In genomic region chr15:3563929-3564516, GRCm38 (mm10) we compare ENCODE assay signal across 16 mouse cellular contexts. TPM values are rescaled to one million over a fixed set of nuclear protein-coding genes. Genes with fewer than 3 reads are reported as not detected.
DNase-seq lines count a peak whose midpoint lies in the region; ATAC-seq and TF ChIP-seq lines count a peak whose summit lies in the region.
"Had no signal": no experiment of that assay in that cellular context is flagged by ENCODE, and none has a peak within 500 bp of the region (broad histone marks: within the 10 kb centered on the region; RNA-seq: fewer than 3 reads in every experiment).

No protein-coding gene starts in this region.

- no peak for DNase-seq in layer of hippocampus, adult 2 months (ENCODE audit: low spot score in 2 of 2)
- DNase-seq in layer of hippocampus, adult 9-10 months (ENCODE audit: low spot score): no peak
- peak; percentile 21 for DNase-seq in brain, adult 2 months (ENCODE audit: low read depth, low spot score)
- DNase-seq in right cerebral cortex, postnatal 25 days: no peak
- DNase-seq: adrenal gland, adult 2 months; cerebellum, adult 8-10 months; heart, postnatal 36 days had no signal

- ATAC-seq in heart, embryonic 16.5 days (replicated peaks; ENCODE audit: extremely low read depth, insufficient read depth, low FRiP score): no peak; the same call in 1 of the 2 replicates
- no peak for ATAC-seq in heart, embryonic 11.5 days (replicated peaks; ENCODE audit: insufficient number of reproducible peaks, low FRiP score, low TSS enrichment)
- ATAC-seq: intestine, postnatal 0 days had no signal

- no peak overlapping the region for H3K4me3 ChIP-seq in heart, embryonic 16.5 days (ENCODE audit: low read length)
- no peak overlapping the region for H3K4me3 ChIP-seq in heart, embryonic 11.5 days (ENCODE audit: low read depth, low read length)
- H3K4me3 ChIP-seq in layer of hippocampus, adult 2 months: no peak overlapping the region
- H3K4me3 ChIP-seq in embryonic fibroblast, embryonic 13.5 days (ENCODE audit: insufficient read depth, low read length): no peak overlapping the region
- H3K4me3 ChIP-seq: embryonic facial prominence, embryonic 15.5 days; left cerebral cortex, adult 2 months; limb, embryonic 12.5 days; megakaryocyte, embryonic 14.5 days had no signal

- TF ChIP-seq POLR2A in embryonic fibroblast, embryonic 13.5 days (IDR thresholded peaks at IDR 0.05; ENCODE audit: low read depth, low read length): no peak

- no peaks in the 10 kb centered on the region for H3K9me3 ChIP-seq in heart, embryonic 16.5 days (replicated peaks; ENCODE audit: control insufficient read depth, low read length)
- no peaks in the 10 kb centered on the region for H3K9me3 ChIP-seq in heart, embryonic 11.5 days (replicated peaks; ENCODE audit: control insufficient read depth, low read length)
- H3K9me3 ChIP-seq: embryonic facial prominence, embryonic 15.5 days; G1E; limb, embryonic 12.5 days had no signal

- H3K27ac ChIP-seq in heart, embryonic 16.5 days (ENCODE audit: low read length): peak overlapping the region; percentile 18
- H3K27ac ChIP-seq in heart, embryonic 11.5 days (ENCODE audit: low read depth, low read length): no peak overlapping the region
- no peak overlapping the region for H3K27ac ChIP-seq in layer of hippocampus, adult 2 months
- peak overlapping the region; percentile 16; the same call in 1 of the 2 replicates for H3K27ac ChIP-seq in embryonic fibroblast, embryonic 13.5 days (ENCODE audit: insufficient read depth, low read length)
- H3K27ac ChIP-seq: embryonic facial prominence, embryonic 15.5 days; left cerebral cortex, adult 2 months; limb, embryonic 12.5 days had no signal

- H3K36me3 ChIP-seq in heart, embryonic 16.5 days (ENCODE audit: control insufficient read depth, insufficient read depth): peaks cover 6% of the 10 kb centered on the region; the same call in 1 of the 2 replicates
- no peaks in the 10 kb centered on the region for H3K36me3 ChIP-seq in heart, embryonic 11.5 days (ENCODE audit: control insufficient read depth, insufficient read depth, low read length)
- H3K36me3 ChIP-seq: G1E; limb, embryonic 12.5 days had no signal

- H3K4me1 ChIP-seq in heart, embryonic 16.5 days (ENCODE audit: control insufficient read depth, insufficient read depth, low read length): 0 out of 2 replicates have a peak, but pooled peaks cover 2% of the 10 kb centered on the region
- H3K4me1 ChIP-seq in heart, embryonic 11.5 days (ENCODE audit: control insufficient read depth, insufficient read depth, low read length): peaks cover 1% of the 10 kb centered on the region; the same call in 1 of the 2 replicates
- H3K4me1 ChIP-seq in embryonic fibroblast, embryonic 13.5 days (ENCODE audit: control insufficient read depth, insufficient read depth, low read length): peaks cover 17% of the 10 kb centered on the region
- H3K4me1 ChIP-seq: embryonic facial prominence, embryonic 15.5 days; limb, embryonic 12.5 days; megakaryocyte, embryonic 14.5 days had no signal

- no peak overlapping the region for H3K9ac ChIP-seq in heart, embryonic 16.5 days (ENCODE audit: low read length)
- H3K9ac ChIP-seq in heart, embryonic 11.5 days (ENCODE audit: low read depth, low read length): no peak overlapping the region
- H3K9ac ChIP-seq: embryonic facial prominence, embryonic 15.5 days; limb, embryonic 12.5 days had no signal

- TF ChIP-seq CTCF in layer of hippocampus, adult 2 months (conservative IDR thresholded peaks at IDR 0.05): peak; percentile 54
- no peak for TF ChIP-seq CTCF in embryonic fibroblast, embryonic 13.5 days (IDR thresholded peaks at IDR 0.05; ENCODE audit: borderline replicate concordance, insufficient read depth, low read length)

- WGBS in heart, embryonic 16.5 days: 55% methylated on average over 7 of the region's 7 CpGs
- 56% methylated on average over 7 of the region's 7 CpGs for WGBS in heart, embryonic 11.5 days (ENCODE audit: insufficient replicate concordance)

- H3K4me2 ChIP-seq in heart, embryonic 16.5 days (ENCODE audit: low read depth, low read length): no peak overlapping the region
- H3K4me2 ChIP-seq in heart, embryonic 11.5 days: no peak overlapping the region
- H3K4me2 ChIP-seq: embryonic facial prominence, embryonic 15.5 days; limb, embryonic 12.5 days had no signal

- H3K27me3 ChIP-seq in heart, embryonic 16.5 days (ENCODE audit: control insufficient read depth, insufficient read depth, low read length): no peaks in the 10 kb centered on the region
- no peaks in the 10 kb centered on the region for H3K27me3 ChIP-seq in heart, embryonic 11.5 days (ENCODE audit: control insufficient read depth, insufficient read depth, low read length)
- H3K27me3 ChIP-seq: embryonic facial prominence, embryonic 15.5 days; limb, embryonic 12.5 days; megakaryocyte, embryonic 14.5 days had no signal

RNA-seq across cellular contexts. Expression of gene Ghr, which starts 19.3 kb away (rescaled TPM):
- 54.5 and 57.9 TPM in 2 replicates for polyA plus RNA-seq in heart, embryonic 16.5 days (2015; fragmentation: Nextera tagmentation; extraction: Ambion mirVana)
- polyA plus RNA-seq in heart, embryonic 11.5 days (2014; fragmentation: Nextera tagmentation; extraction: Ambion mirVana): 53.8 and 56.5 TPM in 2 replicates
- 10 to 100 TPM; 10.7 to 11.4 TPM for total RNA-seq in layer of hippocampus, adult 2 months (2021)
- 116 and 118 TPM in 2 replicates for polyA plus RNA-seq in embryonic fibroblast, embryonic 13.5 days (2011; ENCODE audit: insufficient read length, low read depth, missing spikeins)
- polyA plus RNA-seq: G1E had no signal

Comparison
In these comparisons a context has a peak if more than half of its experiments do, and no peak if none do; other contexts are left out.
1. H3K27ac ChIP-seq: peak in heart, embryonic 16.5 days (single experiment) and embryonic fibroblast, embryonic 13.5 days (single experiment); none in heart, embryonic 11.5 days (single experiment) and layer of hippocampus, adult 2 months (single experiment).